Mouse (Mus musculus) CH12.LX (cell line): ENCODE data around the gene Pcbd1. TPM values are rescaled to one million over a fixed set of nuclear protein-coding genes. Genes with fewer than 3 reads are reported as not detected.

Source experiments
- polyA plus RNA-seq: library from polyadenylated mRNA; unstranded; fragments of >175 nt; gene quantifications from 2 replicates; pipeline ENCODE4 v1.2.1, GENCODE M21; 2012; ENCODE audit warnings: low read depth; ENCODE audit not compliant: insufficient read length
- total RNA-seq, 2 experiments: library from RNA; depleted of rRNA; stranded (reverse); fragments of 300-350 nt in 1 of 2; fragments of >200 nt in 1 of 2; gene quantifications; 2 replicates each; pipeline ENCODE4 v1.2.3; 2012 to 2014

Pcbd1 gene
- total and polyA plus RNA-seq, 3 experiments, result 19.3 to 36.1 (median 22.5) TPM

Other genes starting within 250 kb of the Pcbd1 start
- 40.6 and 48.3 TPM in 2 replicates for gene Sgpl1, start 58.4 kb downstream of the Pcbd1 start, total RNA-seq (2012; rRNA removed)
- 52.1 and 56.6 TPM in 2 replicates for gene Sgpl1, start 58.4 kb downstream of the Pcbd1 start, total RNA-seq (2014; rRNA removed)
- gene Sgpl1, start 58.4 kb downstream of the Pcbd1 start, polyA plus RNA-seq, result 55.4 and 57.2 TPM in 2 replicates
- gene Tbata, start 82.6 kb downstream of the Pcbd1 start, total RNA-seq (2012; rRNA removed), result 0.17 TPM in 1 of 2 replicates, not detected in the other
- not detected in 2 replicates for gene Tbata, start 82.6 kb downstream of the Pcbd1 start, total RNA-seq (2014; rRNA removed)
- gene Tbata, start 82.6 kb downstream of the Pcbd1 start, polyA plus RNA-seq, result 0.73 TPM in 1 of 2 replicates, not detected in the other
- gene Adamts14, start 184.1 kb downstream of the Pcbd1 start, total RNA-seq (2012; rRNA removed), result 1.3 and 2.7 TPM in 2 replicates
- gene Adamts14, start 184.1 kb downstream of the Pcbd1 start, total RNA-seq (2014; rRNA removed), result 1.2 and 1.4 TPM in 2 replicates
- 2.0 and 2.5 TPM in 2 replicates for gene Adamts14, start 184.1 kb downstream of the Pcbd1 start, polyA plus RNA-seq
- gene Prf1, start 208.5 kb downstream of the Pcbd1 start, total RNA-seq (2012; rRNA removed), result 0.67 and 0.93 TPM in 2 replicates
- gene Prf1, start 208.5 kb downstream of the Pcbd1 start, total RNA-seq (2014; rRNA removed), result 0.32 and 0.39 TPM in 2 replicates
- 0.38 and 0.43 TPM in 2 replicates for gene Prf1, start 208.5 kb downstream of the Pcbd1 start, polyA plus RNA-seq